Mouse (Mus musculus) forebrain, embryonic 15.5 days (tissue): ENCODE measurements around the gene Krt76. TPM values are rescaled to one million over a fixed set of nuclear protein-coding genes. Genes with fewer than 3 reads are reported as not detected.

ENCODE experiments used
- ATAC-seq: fragments of 200-750 bp; cut with Nextera tagmentation; replicated peaks from 2 replicates; pipeline ENCODE4 v1.8.0; 2017; ENCODE audit warnings: mild to moderate bottlenecking, moderate TSS enrichment, moderate library complexity
- H3K27ac ChIP-seq: fragments of 300-500 bp; sonication (generic); replicated peaks from 2 replicates; pipeline ENCODE4 v1.5.1; 2015; ENCODE audit warnings: mild to moderate bottlenecking, inconsistent platforms
- H3K27me3 ChIP-seq: fragments of 300-500 bp; sonication (generic); 2 replicates; pipeline ENCODE4 v1.6.1; 2015; ENCODE audit warnings: inconsistent platforms
- H3K36me3 ChIP-seq: fragments of 300-500 bp; sonication (generic); 2 replicates; pipeline ENCODE4 v1.6.1; 2015; ENCODE audit warnings: mild to moderate bottlenecking, inconsistent platforms
- H3K4me1 ChIP-seq: fragments of 300-500 bp; sonication (generic); 2 replicates; pipeline ENCODE4 v1.6.1; 2015; ENCODE audit warnings: inconsistent platforms
- H3K4me2 ChIP-seq: fragments of 300-500 bp; sonication (generic); replicated peaks from 2 replicates; pipeline ENCODE4 v1.6.1; 2015; ENCODE audit warnings: mild to moderate bottlenecking, inconsistent platforms
- H3K4me3 ChIP-seq: fragments of 300-500 bp; sonication (generic); 2 replicates; pipeline ENCODE4 v1.5.1; 2015; ENCODE audit warnings: mild to moderate bottlenecking, inconsistent platforms
- H3K9ac ChIP-seq: fragments of 300-500 bp; sonication (generic); replicated peaks from 2 replicates; pipeline ENCODE4 v1.6.1; 2015; ENCODE audit warnings: mild to moderate bottlenecking, inconsistent platforms
- H3K9me3 ChIP-seq: fragments of 300-500 bp; sonication (generic); 2 replicates; pipeline ENCODE4 v1.6.1; 2016; ENCODE audit warnings: inconsistent platforms
- WGBS: fragments of 180-500 bp; shearing (Covaris S2); methylation state at CpG from one replicate; pipeline ENCODE4 v1.1.7; 2015; ENCODE audit warnings: mixed read lengths; 5-methylcytosine and 5-hydroxymethylcytosine counted together
- polyA plus RNA-seq: library from polyadenylated mRNA; unstranded; fragments of >200 nt; fragmentation: Nextera tagmentation; extraction: Ambion mirVana; gene quantifications from 2 replicates; pipeline ENCODE4 v1.2.1, GENCODE M21; 2015

Gene Krt76
- polyA plus RNA-seq = not detected in 2 replicates

- Histone ChIP-seq H3K27me3 (no peaks in the 10 kb centered on the region), H3K4me2 (no peak within 1 kb of the TSS), H3K9me3 (no peaks in the 10 kb centered on the region), H3K36me3 (no peaks in the 10 kb centered on the region), H3K4me3 (no peak within 1 kb of the TSS), H3K27ac (no peak within 1 kb of the TSS), H3K9ac (no peak within 1 kb of the TSS), H3K4me1 (no peaks in the 10 kb centered on the region)
- ATAC-seq = no peak
- WGBS = 51% methylated on average over 4 of the region's 4 CpGs
Measured at GRCm38 (mm10) chr15:101892820-101893219, at the start of gene Krt76. Gene Krt76 (minus strand): TSS chr15:101892920.

- H3K4me2 ChIP-seq = no peak overlapping the region
- H3K4me1 ChIP-seq = no peaks in the 10 kb centered on the region
- H3K9ac ChIP-seq = no peak overlapping the region
- WGBS = 86% methylated on average over 8 of the region's 8 CpGs
- no peaks in the 10 kb centered on the region for H3K36me3 ChIP-seq
- ATAC-seq = no peak
- no peaks in the 10 kb centered on the region for H3K9me3 ChIP-seq
- H3K27ac ChIP-seq = no peak overlapping the region
- no peaks in the 10 kb centered on the region for H3K27me3 ChIP-seq
- no peak overlapping the region for H3K4me3 ChIP-seq
Measured at GRCm38 (mm10) chr15:101941948-101942347, 49.2 kb upstream of the Krt76 start.

GRCm38 (mm10) chr15:101940274-101940829 lies 47.6 kb upstream of the Krt76 start, which contains the start of gene Krt79:
Gene Krt79 (minus strand): TSS chr15:101940324.
- Histone ChIP-seq H3K4me1 (no peaks in the 10 kb centered on the region), H3K9me3 (no peaks in the 10 kb centered on the region), H3K4me3 (no peak within 1 kb of the TSS), H3K4me2 (no peak within 1 kb of the TSS), H3K9ac (no peak within 1 kb of the TSS), H3K36me3 (no peaks in the 10 kb centered on the region), H3K27me3 (no peaks in the 10 kb centered on the region), H3K27ac (no peak within 1 kb of the TSS)
- 72% methylated on average over 6 of the region's 6 CpGs for WGBS
- ATAC-seq = no peak

- no peak overlapping the region for H3K27ac ChIP-seq
- ATAC-seq = no peak
- H3K36me3 ChIP-seq = no peaks in the 10 kb centered on the region
- no peaks in the 10 kb centered on the region for H3K27me3 ChIP-seq
- H3K9me3 ChIP-seq = no peaks in the 10 kb centered on the region
- no peak overlapping the region for H3K9ac ChIP-seq
- H3K4me2 ChIP-seq = no peak overlapping the region
- no peak overlapping the region for H3K4me3 ChIP-seq
- 86% methylated on average over 9 of the region's 9 CpGs for WGBS
- H3K4me1 ChIP-seq = no peaks in the 10 kb centered on the region
Measured at GRCm38 (mm10) chr15:101938600-101939308, 46.0 kb upstream of the Krt76 start.

GRCm38 (mm10) chr15:101933024-101933423 lies 40.3 kb upstream of the Krt76 start:
- H3K4me3 ChIP-seq = no peak overlapping the region
- H3K36me3 ChIP-seq = no peaks in the 10 kb centered on the region
- H3K4me1 ChIP-seq = peaks cover 7% of the 10 kb centered on the region
- no peak overlapping the region for H3K4me2 ChIP-seq
- no peak overlapping the region for H3K9ac ChIP-seq
- 83% methylated on average over 6 of the region's 6 CpGs for WGBS
- no peak for ATAC-seq
- no peaks in the 10 kb centered on the region for H3K9me3 ChIP-seq
- H3K27ac ChIP-seq = no peak overlapping the region
- H3K27me3 ChIP-seq = peaks cover 5% of the 10 kb centered on the region; the same call in 1 of the 2 replicates

GRCm38 (mm10) chr15:101929666-101930065 lies 36.9 kb upstream of the Krt76 start:
- WGBS = 3% methylated on average over 17 of the region's 17 CpGs
- no peak for ATAC-seq
- Histone ChIP-seq H3K9ac (no peak overlapping the region), H3K36me3 (no peaks in the 10 kb centered on the region), H3K27ac (no peak overlapping the region), H3K4me2 (peak overlapping the region; percentile 29), H3K9me3 (no peaks in the 10 kb centered on the region), H3K4me3 (no peak overlapping the region), H3K27me3 (peaks cover 5% of the 10 kb centered on the region; the same call in 1 of the 2 replicates), H3K4me1 (peaks cover 7% of the 10 kb centered on the region)

GRCm38 (mm10) chr15:101929087-101929486 lies 36.4 kb upstream of the Krt76 start:
- no peak overlapping the region for H3K4me2 ChIP-seq
- WGBS = 31% methylated on average over 9 of the region's 9 CpGs
- no peak overlapping the region for H3K27ac ChIP-seq
- no peaks in the 10 kb centered on the region for H3K9me3 ChIP-seq
- ATAC-seq = no peak
- peaks cover 5% of the 10 kb centered on the region; the same call in 1 of the 2 replicates for H3K27me3 ChIP-seq
- no peak overlapping the region for H3K4me3 ChIP-seq
- H3K4me1 ChIP-seq = peaks cover 7% of the 10 kb centered on the region
- no peak overlapping the region for H3K9ac ChIP-seq
- H3K36me3 ChIP-seq = no peaks in the 10 kb centered on the region

GRCm38 (mm10) chr15:101927340-101928080 lies 34.8 kb upstream of the Krt76 start:
- H3K27me3 ChIP-seq = peaks cover 5% of the 10 kb centered on the region; the same call in 1 of the 2 replicates
- peaks cover 7% of the 10 kb centered on the region for H3K4me1 ChIP-seq
- no peak for ATAC-seq
- no peaks in the 10 kb centered on the region for H3K9me3 ChIP-seq
- no peak overlapping the region for H3K9ac ChIP-seq
- no peak overlapping the region for H3K4me3 ChIP-seq
- no peaks in the 10 kb centered on the region for H3K36me3 ChIP-seq
- H3K4me2 ChIP-seq = no peak overlapping the region
- WGBS = 71% methylated on average over 12 of the region's 12 CpGs
- H3K27ac ChIP-seq = no peak overlapping the region

- Histone ChIP-seq H3K27ac (no peak overlapping the region), H3K9ac (no peak overlapping the region), H3K4me3 (no peak overlapping the region), H3K36me3 (no peaks in the 10 kb centered on the region), H3K27me3 (no peaks in the 10 kb centered on the region), H3K9me3 (no peaks in the 10 kb centered on the region), H3K4me2 (no peak overlapping the region), H3K4me1 (peaks cover 7% of the 10 kb centered on the region)
- ATAC-seq = no peak
- WGBS = 93% methylated on average over 1 of the region's 1 CpGs
Measured at GRCm38 (mm10) chr15:101925041-101925440, 32.3 kb upstream of the Krt76 start.

- 78% methylated on average over 11 of the region's 11 CpGs for WGBS
- Histone ChIP-seq H3K4me2 (no peak within 1 kb of the TSS), H3K27ac (no peak within 1 kb of the TSS), H3K27me3 (no peaks in the 10 kb centered on the region), H3K4me3 (no peak within 1 kb of the TSS), H3K36me3 (no peaks in the 10 kb centered on the region), H3K4me1 (peaks cover 3% of the 10 kb centered on the region), H3K9ac (no peak within 1 kb of the TSS), H3K9me3 (no peaks in the 10 kb centered on the region)
- ATAC-seq = no peak
Measured at GRCm38 (mm10) chr15:101924635-101925034, 31.9 kb upstream of the Krt76 start, which contains the start of gene Krt4. Gene Krt4 (minus strand): TSS chr15:101924735.

GRCm38 (mm10) chr15:101922296-101922695 lies 29.6 kb upstream of the Krt76 start:
- no peak overlapping the region for H3K27ac ChIP-seq
- H3K4me1 ChIP-seq = no peaks in the 10 kb centered on the region
- no peak for ATAC-seq
- H3K4me2 ChIP-seq = no peak overlapping the region
- H3K4me3 ChIP-seq = no peak overlapping the region
- H3K27me3 ChIP-seq = no peaks in the 10 kb centered on the region
- H3K36me3 ChIP-seq = no peaks in the 10 kb centered on the region
- WGBS = 93% methylated on average over 2 of the region's 2 CpGs
- no peaks in the 10 kb centered on the region for H3K9me3 ChIP-seq
- H3K9ac ChIP-seq = no peak overlapping the region

- Histone ChIP-seq H3K9ac (no peak overlapping the region), H3K36me3 (no peaks in the 10 kb centered on the region), H3K27me3 (no peaks in the 10 kb centered on the region), H3K4me3 (no peak overlapping the region), H3K27ac (no peak overlapping the region), H3K9me3 (no peaks in the 10 kb centered on the region), H3K4me1 (no peaks in the 10 kb centered on the region), H3K4me2 (no peak overlapping the region)
- ATAC-seq = no peak
- 85% methylated on average over 2 of the region's 2 CpGs for WGBS
Measured at GRCm38 (mm10) chr15:101916072-101916471, 23.4 kb upstream of the Krt76 start.
